Mouse (Mus musculus) spleen, postnatal 4 days (tissue): ENCODE measurements around the gene Slc25a39.
A peak's percentile ranks its signal among the peaks of the same experiment; 100 is the strongest.
"Not testable (repeated sequence)": the region's sequence is repeated elsewhere in the genome, so short reads cannot be mapped to it uniquely, and the experiment has no call there.

Experiments
- DNase-seq, 2 experiments: peaks; one replicate each; pipeline ENCODE4 v3.0.0; 2022; ENCODE audit warnings: low spot score in 2 of 2

Gene Slc25a39

GRCm38 (mm10) chr11:102411704-102412103 lies 4.0 kb upstream of the Slc25a39 start:
- peak; percentile 90 to 97 for DNase-seq

GRCm38 (mm10) chr11:102411061-102411460 lies 3.3 kb upstream of the Slc25a39 start:
- DNase-seq: no peak

- DNase-seq: not testable (repeated sequence)
Measured at GRCm38 (mm10) chr11:102410345-102410744, 2.6 kb upstream of the Slc25a39 start.

GRCm38 (mm10) chr11:102409795-102410330 lies 2.1 kb upstream of the Slc25a39 start:
- DNase-seq: no peak

- no peak for DNase-seq
Measured at GRCm38 (mm10) chr11:102408888-102409794, 1.4 kb upstream of the Slc25a39 start.

GRCm38 (mm10) chr11:102408344-102408876 lies 664 bp upstream of the Slc25a39 start:
- peak; percentile 96 for DNase-seq

GRCm38 (mm10) chr11:102406900-102407833 lies 579 bp downstream of the Slc25a39 start:
- peak; percentile 97 to 99 for DNase-seq

- DNase-seq: peak in 1 of 2 experiments; percentile 67
Measured at GRCm38 (mm10) chr11:102406401-102406800, 1.3 kb downstream of the Slc25a39 start.

- DNase-seq: no peak
Measured at GRCm38 (mm10) chr11:102405544-102406285, 2.0 kb downstream of the Slc25a39 start.

GRCm38 (mm10) chr11:102404161-102405010 lies 3.4 kb downstream of the Slc25a39 start:
- no peak for DNase-seq

GRCm38 (mm10) chr11:102403657-102404056 lies 4.1 kb downstream of the Slc25a39 start:
- no peak for DNase-seq

- peak in 1 of 2 experiments; percentile 63 for DNase-seq
Measured at GRCm38 (mm10) chr11:102401898-102402500, 5.7 kb downstream of the Slc25a39 start.

GRCm38 (mm10) chr11:102400513-102401084 lies 7.1 kb downstream of the Slc25a39 start:
- peak in 1 of 2 experiments; percentile 66 for DNase-seq

- peak in 1 of 2 experiments; percentile 68 for DNase-seq
Measured at GRCm38 (mm10) chr11:102399610-102400072, 8.1 kb downstream of the Slc25a39 start.

GRCm38 (mm10) chr11:102399107-102399506 lies 8.6 kb downstream of the Slc25a39 start:
- no peak for DNase-seq

- no peak for DNase-seq
Measured at GRCm38 (mm10) chr11:102398007-102398825, 9.5 kb downstream of the Slc25a39 start.

- DNase-seq: no peak
Measured at GRCm38 (mm10) chr11:102396671-102397141, 11.0 kb downstream of the Slc25a39 start.

GRCm38 (mm10) chr11:102396263-102396662 lies 11.5 kb downstream of the Slc25a39 start:
- DNase-seq: no peak
